Mouse (Mus musculus) G1E-ER4 (cell line): ENCODE data around the gene Hmx3. TPM values are rescaled to one million over a fixed set of nuclear protein-coding genes. Genes with fewer than 3 reads are reported as not detected.

Experiments
- GATA1 ChIP-seq: IDR thresholded peaks from one replicate; pipeline ENCODE4 v1.8.0; 2012; ENCODE audit warnings: low read length, inconsistent platforms
- polyA plus RNA-seq: library from polyadenylated mRNA; stranded (reverse); fragments of >175 nt; gene quantifications from 2 replicates; pipeline ENCODE4 v1.2.3, GENCODE M21; 2012

Hmx3 gene
- polyA plus RNA-seq: not detected in 2 replicates

GRCm38 (mm10) chr7:131542115-131542871 lies at the start of gene Hmx3:
Gene Hmx3, plus strand, starts transcription at chr7:131542867.
- TF ChIP-seq GATA1: no peak

GRCm38 (mm10) chr7:131503739-131504138 lies 38.9 kb upstream of the Hmx3 start:
- TF ChIP-seq GATA1: no peak

- no peak for TF ChIP-seq GATA1
These were observed 2.7 kb upstream of the Hmx3 start for GRCm38 (mm10) chr7:131539979-131540378.

- no peak for TF ChIP-seq GATA1
These were observed 1.2 kb upstream of the Hmx3 start for GRCm38 (mm10) chr7:131541184-131542114.

- TF ChIP-seq GATA1: no peak
These were observed 380 bp downstream of the Hmx3 start for GRCm38 (mm10) chr7:131542872-131543622.

GRCm38 (mm10) chr7:131543623-131544481 lies 1.2 kb downstream of the Hmx3 start:
- no peak for TF ChIP-seq GATA1

- TF ChIP-seq GATA1: no peak
These were observed 2.2 kb downstream of the Hmx3 start for GRCm38 (mm10) chr7:131544871-131545270.

GRCm38 (mm10) chr7:131545701-131546385 lies 3.2 kb downstream of the Hmx3 start:
- TF ChIP-seq GATA1: no peak

GRCm38 (mm10) chr7:131546423-131546822 lies 3.8 kb downstream of the Hmx3 start:
- TF ChIP-seq GATA1: no peak

GRCm38 (mm10) chr7:131547481-131547880 lies 4.8 kb downstream of the Hmx3 start:
- TF ChIP-seq GATA1: no peak

- TF ChIP-seq GATA1: no peak
These were observed 5.8 kb downstream of the Hmx3 start, which contains the start of gene Hmx2 for GRCm38 (mm10) chr7:131548473-131548872. Gene Hmx2, plus strand, starts transcription at chr7:131548773.

- TF ChIP-seq GATA1: no peak
These were observed 8.8 kb downstream of the Hmx3 start for GRCm38 (mm10) chr7:131551471-131551870.

GRCm38 (mm10) chr7:131551931-131552741 lies 9.5 kb downstream of the Hmx3 start:
- TF ChIP-seq GATA1: no peak

GRCm38 (mm10) chr7:131552781-131553180 lies 10.1 kb downstream of the Hmx3 start:
- TF ChIP-seq GATA1: no peak
